Comparison of ENCODE assay signal across 8 mouse cellular contexts in genomic region chr12:59132940-59133339, GRCm38 (mm10). TPM values are rescaled to one million over a fixed set of nuclear protein-coding genes. Genes with fewer than 3 reads are reported as not detected.
DNase-seq lines count a peak whose midpoint lies in the region; ATAC-seq and TF ChIP-seq lines count a peak whose summit lies in the region.

No protein-coding gene starts in this region.

- H3K4me3 ChIP-seq in gastrocnemius, adult 2 months = peak overlapping the region; percentile 72
- H3K4me3 ChIP-seq in embryonic facial prominence, embryonic 12.5 days = no peak overlapping the region
- H3K4me3 ChIP-seq in limb, embryonic 14.5 days (replicated peaks; ENCODE audit: low read length) = no peak overlapping the region

- no peak for DNase-seq in gastrocnemius, adult 2 months
- DNase-seq in gastrocnemius, postnatal 10 days = no peak
- DNase-seq in CD4-positive helper T cell, adult 2 months (ENCODE audit: low read depth, low spot score) = peak; percentile 46
- no peak for DNase-seq in limb, embryonic 14.5 days (ENCODE audit: low spot score)
- DNase-seq in testis, postnatal 10 days (ENCODE audit: low spot score) = no peak
- no peak for DNase-seq in ovary, postnatal 14 days (ENCODE audit: low spot score)
- no peak for DNase-seq in left cerebral cortex, postnatal 4 days

- no peak for TF ChIP-seq CTCF in gastrocnemius, adult 2 months (IDR thresholded peaks at IDR 0.05)

- 0 out of 2 replicates have a peak, but pooled peaks cover 6% of the 10 kb centered on the region for H3K36me3 ChIP-seq in embryonic facial prominence, embryonic 12.5 days
- no peaks in the 10 kb centered on the region for H3K36me3 ChIP-seq in limb, embryonic 14.5 days (ENCODE audit: control insufficient read depth, insufficient read depth, low read length)

- peaks cover 16% of the 10 kb centered on the region for H3K4me1 ChIP-seq in embryonic facial prominence, embryonic 12.5 days
- H3K4me1 ChIP-seq in limb, embryonic 14.5 days (ENCODE audit: control insufficient read depth, insufficient read depth, low read length) = peaks cover 16% of the 10 kb centered on the region

- intact Hi-C loops in gastrocnemius, adult 2 months (cut with DNase I) = no loop called here
- intact Hi-C loops in left cerebral cortex, postnatal 4 days (cut with DNase I) = no loop called here

- 83% methylated on average over 7 of the region's 7 CpGs for WGBS in embryonic facial prominence, embryonic 12.5 days
- 80% methylated on average over 7 of the region's 7 CpGs for WGBS in limb, embryonic 14.5 days

- H3K27ac ChIP-seq in gastrocnemius, adult 2 months = peak overlapping the region; percentile 3; the same call in 1 of the 2 replicates
- H3K27ac ChIP-seq in embryonic facial prominence, embryonic 12.5 days = no peak overlapping the region
- no peak overlapping the region for H3K27ac ChIP-seq in limb, embryonic 14.5 days (replicated peaks; ENCODE audit: low read depth, low read length)

- no peak for TF ChIP-seq POLR2A in limb, embryonic 14.5 days (IDR thresholded peaks at IDR 0.05; ENCODE audit: borderline replicate concordance, extremely low read depth, insufficient read depth, insufficient read length)

- no peaks in the 10 kb centered on the region for H3K27me3 ChIP-seq in embryonic facial prominence, embryonic 12.5 days
- H3K27me3 ChIP-seq in limb, embryonic 14.5 days (ENCODE audit: control insufficient read depth, insufficient read depth, low read length) = no peaks in the 10 kb centered on the region

- H3K9ac ChIP-seq in embryonic facial prominence, embryonic 12.5 days = no peak overlapping the region
- no peak overlapping the region for H3K9ac ChIP-seq in limb, embryonic 14.5 days (ENCODE audit: low read depth, low read length, severe bottlenecking)

- H3K9me3 ChIP-seq in embryonic facial prominence, embryonic 12.5 days = no peaks in the 10 kb centered on the region
- no peaks in the 10 kb centered on the region for H3K9me3 ChIP-seq in limb, embryonic 14.5 days (ENCODE audit: control insufficient read depth, low read length)

- no peak for ATAC-seq in embryonic facial prominence, embryonic 12.5 days (ENCODE audit: insufficient number of reproducible peaks, insufficient read depth, low FRiP score, low TSS enrichment)
- no peak for ATAC-seq in limb, embryonic 14.5 days (ENCODE audit: low FRiP score, low read depth)

- H3K4me2 ChIP-seq in embryonic facial prominence, embryonic 12.5 days (replicated peaks) = peak overlapping the region; percentile 68
- H3K4me2 ChIP-seq in limb, embryonic 14.5 days (replicated peaks; ENCODE audit: low read depth, low read length, severe bottlenecking) = peak overlapping the region; percentile 77

RNA-seq across cellular contexts. Expression of gene Mia2, which starts 37.3 kb away (rescaled TPM):
- 100 to 1,000 TPM; 113 to 123 TPM for total RNA-seq in gastrocnemius, adult 2 months (2021)
- 10 to 100 TPM; 67.3 to 77.8 TPM for total RNA-seq in gastrocnemius, postnatal 10 days (2021)
- polyA plus RNA-seq in embryonic facial prominence, embryonic 12.5 days (2016; fragmentation: Nextera tagmentation; extraction: Ambion mirVana) = 58.0 and 60.3 TPM in 2 replicates
- polyA plus RNA-seq in limb, embryonic 14.5 days (2012; rRNA removed) = 52.5 and 59.1 TPM in 2 replicates
- 60.0 and 61.8 TPM in 2 replicates for polyA plus RNA-seq in limb, embryonic 14.5 days (2014; fragmentation: Nextera tagmentation; extraction: Ambion mirVana)
- 10 to 100 TPM; 32.1 to 33.1 TPM for total RNA-seq in left cerebral cortex, postnatal 4 days (2021)
